Mouse (Mus musculus): Measurements from ENCODE around the gene Zfyve27.

GRCm38 (mm10) chr19:42202467-42202866 lies 38.7 kb downstream of the Zfyve27 start:
- TF ChIP-seq GATA1 (IDR thresholded peaks at IDR 0.05; ENCODE audit: low read length) (no peak), TAL1 (IDR thresholded peaks at IDR 0.05; ENCODE audit: low read length) (no peak)

Measured in erythroblast, embryonic 14.5 days (primary cell).